Mouse (Mus musculus) hematopoietic stem cell, adult 5-6 weeks (primary cell): ENCODE measurements at regions not wholly inside any gene's neighbourhood (a gene's known extent, or its start where the extent isn't known, plus 50 kb on each side); places are given as distances from the start of the nearest gene placed in this dataset.

Experiments used
- ATAC-seq, 2 experiments: fragments of 125-278 bp in 1 of 2; replicated peaks in 1 of 2; 2 replicates each; pipeline ENCODE4 v1.8.0; 2016 to 2017; ENCODE audit warnings: inconsistent platforms in 2 of 2, mild to moderate bottlenecking in 2 of 2, moderate number of reproducible peaks in 2 of 2, low read depth in 1 of 2, moderate TSS enrichment in 1 of 2; ENCODE audit not compliant: low FRiP score in 2 of 2, poor library complexity in 2 of 2, severe bottlenecking in 2 of 2, insufficient read depth in 1 of 2, low TSS enrichment in 1 of 2

DNA sequence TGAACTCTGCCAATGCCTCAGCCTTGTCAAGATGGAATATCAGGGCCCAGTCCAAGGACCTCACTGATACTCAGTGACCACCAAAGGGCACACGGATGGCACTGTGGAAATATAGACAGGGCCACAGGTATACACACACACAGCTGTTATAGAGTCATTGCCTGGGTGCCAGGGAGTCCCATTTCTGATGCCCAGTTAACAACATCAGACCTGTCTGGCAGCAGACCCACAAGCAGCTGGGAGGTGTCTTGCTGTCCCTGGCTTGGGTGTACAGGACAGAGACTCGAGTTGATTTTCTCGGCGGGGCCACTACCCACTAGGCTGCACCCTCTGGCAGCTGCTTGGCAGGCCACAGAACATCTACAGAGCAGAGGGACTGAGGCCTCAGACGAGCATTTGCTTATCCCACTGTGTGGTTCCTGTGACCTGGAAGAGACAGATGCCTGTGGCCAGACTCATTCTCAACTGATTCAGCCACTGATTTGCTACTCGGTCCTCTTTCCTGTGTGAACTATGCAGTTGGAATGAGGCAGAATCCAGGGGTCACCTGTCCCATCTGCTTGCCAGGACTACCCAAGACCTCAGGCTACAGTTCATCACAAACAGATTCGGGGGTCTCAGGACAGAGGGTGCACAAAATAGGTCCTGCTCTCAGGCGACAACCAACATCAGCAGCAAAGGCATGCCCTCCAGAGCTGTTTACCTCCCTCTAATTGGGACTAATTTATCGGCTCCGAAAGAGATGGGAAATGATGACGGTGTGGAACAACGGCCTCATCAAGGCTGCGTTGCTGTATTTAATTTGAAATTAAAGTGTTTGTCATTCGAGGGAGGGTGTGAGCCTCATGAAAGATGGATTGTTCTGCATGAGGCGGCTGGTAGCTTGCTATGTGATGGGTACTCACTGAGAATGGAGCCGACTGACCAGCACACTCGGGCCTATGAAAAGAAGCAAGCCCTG lies 110.0 kb upstream of the Ppp1r26 start:
- ATAC-seq, result no peak

DNA sequence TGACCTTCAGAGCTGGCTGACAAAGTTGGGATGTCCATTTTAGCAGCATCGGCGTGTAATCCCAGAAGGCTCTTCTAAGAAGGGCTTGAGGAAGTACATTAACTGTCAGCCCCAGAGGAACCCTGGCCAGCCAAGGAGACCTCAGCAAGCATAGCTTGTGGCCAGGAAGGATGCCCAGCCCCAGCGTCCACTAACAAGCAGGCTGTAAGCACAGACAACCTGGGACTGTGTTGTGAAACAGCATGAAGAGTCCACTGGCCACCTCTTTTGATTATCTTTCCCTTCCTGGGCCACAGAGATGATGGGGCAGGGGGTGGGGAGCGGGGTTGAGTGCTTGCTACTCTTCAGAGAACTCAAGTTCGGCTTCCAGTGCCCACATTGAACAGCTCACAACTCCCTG lies 109.0 kb upstream of the Ppp1r26 start:
- no peak for ATAC-seq

DNA sequence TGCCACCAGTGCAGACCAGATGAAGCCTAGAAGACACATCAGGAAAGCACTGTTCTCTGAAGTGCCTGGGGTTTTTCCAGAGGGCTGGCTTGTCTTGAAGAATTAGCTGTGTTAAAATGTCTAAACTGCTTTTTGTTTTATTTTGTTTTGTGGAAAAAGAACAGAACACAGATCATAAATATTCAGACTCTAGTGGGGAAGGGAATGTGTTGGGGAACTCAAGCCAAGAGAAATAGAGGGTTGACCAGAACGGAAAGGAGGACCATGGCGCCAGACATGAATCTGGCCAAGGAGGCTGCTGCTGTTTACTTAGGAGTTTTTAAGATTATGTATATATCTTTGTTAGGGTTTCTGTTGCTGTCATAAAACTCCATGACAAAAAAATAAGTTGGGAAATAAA lies 105.3 kb upstream of the Ppp1r26 start:
- no peak for ATAC-seq

DNA sequence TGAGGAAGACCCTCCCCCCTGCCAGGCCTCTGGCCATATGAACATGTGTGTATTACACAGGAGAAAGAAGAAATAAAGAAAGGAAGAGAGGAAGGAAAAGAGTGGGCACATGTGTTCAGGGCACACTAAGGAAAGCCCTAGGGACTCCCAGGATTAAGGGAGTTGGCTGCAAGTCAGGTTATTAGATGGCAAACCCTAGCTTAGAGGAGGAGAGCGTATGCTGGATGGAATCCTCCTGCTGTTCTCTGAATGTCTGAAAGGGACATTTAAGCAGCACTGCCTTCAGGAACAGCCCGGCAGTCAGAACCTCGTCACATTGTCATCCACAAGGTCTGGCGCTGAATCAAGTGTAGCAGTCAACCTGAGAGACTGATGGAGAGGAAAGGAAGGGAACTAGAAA lies 98.1 kb upstream of the Ppp1r26 start:
- ATAC-seq, result no peak

DNA sequence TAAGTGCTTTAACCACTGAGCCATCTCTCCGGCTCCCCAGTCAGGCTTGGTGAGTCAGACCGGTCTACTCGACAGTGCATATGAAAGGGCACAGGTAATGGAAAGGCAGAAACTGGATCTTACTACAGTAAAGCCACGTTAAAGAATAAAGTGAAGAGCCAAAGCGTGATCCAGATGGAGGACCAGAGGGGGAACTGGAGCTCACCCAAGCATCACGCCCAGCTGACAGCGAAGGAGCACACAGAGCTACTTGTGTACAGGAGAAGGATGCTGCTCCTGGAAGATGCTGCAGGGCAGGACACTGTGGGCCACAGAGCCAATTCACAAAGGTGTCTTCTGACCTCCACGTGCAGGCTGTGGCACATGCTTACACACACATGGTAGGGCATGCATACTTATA lies 96.7 kb upstream of the Ppp1r26 start:
- ATAC-seq, result no peak

DNA sequence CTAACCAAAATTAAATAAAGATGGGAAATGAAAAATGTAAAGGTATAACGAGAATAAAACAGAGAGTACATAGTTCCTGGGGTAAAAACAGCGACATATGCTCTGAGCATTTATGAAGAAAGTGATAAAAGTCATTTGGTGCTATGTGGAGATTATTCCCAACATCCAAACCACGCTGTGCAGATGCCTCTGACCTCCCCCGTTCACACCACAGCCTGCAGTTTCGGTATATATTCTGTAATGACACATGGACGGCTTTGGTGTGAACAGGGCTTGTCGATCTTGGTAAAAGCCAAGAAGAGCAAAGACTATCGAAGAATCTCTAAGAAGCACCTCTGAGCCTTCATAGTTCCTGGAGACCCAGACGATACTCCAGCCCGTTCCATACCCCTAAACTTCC lies 95.2 kb upstream of the Ppp1r26 start:
- ATAC-seq, result no peak

DNA sequence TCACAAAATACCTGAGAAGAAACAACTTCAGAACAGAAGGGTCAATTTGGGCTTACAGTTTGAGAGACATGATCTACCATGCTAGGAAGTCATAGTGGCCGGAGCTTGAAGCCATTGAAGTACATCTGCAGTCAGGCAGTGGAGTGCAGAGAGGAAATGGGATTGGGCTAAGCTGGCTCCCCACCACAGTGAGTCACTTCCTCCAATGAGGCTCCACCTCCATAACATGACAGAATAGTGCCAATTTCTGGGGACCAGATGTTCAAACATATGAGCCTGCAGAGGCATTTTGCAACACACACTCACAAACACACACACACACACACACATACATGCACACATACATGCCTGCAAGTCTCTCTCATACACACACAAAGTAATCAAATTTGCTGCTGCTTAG lies 93.7 kb upstream of the Ppp1r26 start:
- peak; percentile 45 to 78; a peak in 3 of 4 replicates for ATAC-seq

DNA sequence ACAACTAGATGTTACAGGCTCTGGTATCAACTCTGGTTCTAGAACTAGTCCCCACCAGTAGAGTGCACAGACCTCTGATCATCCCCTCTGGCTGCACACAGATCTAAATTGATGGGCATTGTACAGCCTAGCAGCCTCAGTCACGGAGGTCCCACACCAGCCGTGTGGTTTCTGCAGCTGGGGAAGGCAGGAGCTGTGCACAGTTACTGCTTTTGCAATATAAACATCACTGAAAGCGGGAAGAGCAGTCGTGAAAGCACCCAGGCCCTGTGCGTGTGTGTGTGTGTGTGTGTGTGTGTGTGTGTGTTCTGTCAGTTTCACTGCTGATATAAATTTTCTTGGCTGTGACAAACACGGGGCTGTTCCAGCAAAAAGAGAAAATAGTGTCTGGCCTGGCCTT lies 84.4 kb upstream of the Ppp1r26 start:
- no peak for ATAC-seq

DNA sequence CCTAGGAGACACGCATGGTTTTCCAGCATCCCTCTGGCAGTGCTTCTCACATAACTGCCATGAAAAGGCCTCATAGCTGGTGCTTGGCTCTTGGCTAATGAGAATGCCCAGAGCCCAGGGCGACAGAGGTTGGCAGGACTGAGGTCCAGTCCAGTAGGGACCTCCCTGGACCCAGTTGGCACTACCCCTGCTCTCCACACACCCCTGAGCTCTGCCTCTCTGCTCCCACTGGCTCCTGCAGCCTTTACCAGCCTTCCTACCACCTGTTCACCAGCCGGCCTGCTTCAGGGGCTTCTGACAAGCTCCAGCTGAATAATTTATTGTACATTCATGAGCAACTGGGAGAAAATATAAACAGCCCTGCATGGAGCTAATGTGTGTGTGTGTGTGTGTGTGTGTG lies 82.0 kb upstream of the Ppp1r26 start:
- ATAC-seq, result no peak

DNA sequence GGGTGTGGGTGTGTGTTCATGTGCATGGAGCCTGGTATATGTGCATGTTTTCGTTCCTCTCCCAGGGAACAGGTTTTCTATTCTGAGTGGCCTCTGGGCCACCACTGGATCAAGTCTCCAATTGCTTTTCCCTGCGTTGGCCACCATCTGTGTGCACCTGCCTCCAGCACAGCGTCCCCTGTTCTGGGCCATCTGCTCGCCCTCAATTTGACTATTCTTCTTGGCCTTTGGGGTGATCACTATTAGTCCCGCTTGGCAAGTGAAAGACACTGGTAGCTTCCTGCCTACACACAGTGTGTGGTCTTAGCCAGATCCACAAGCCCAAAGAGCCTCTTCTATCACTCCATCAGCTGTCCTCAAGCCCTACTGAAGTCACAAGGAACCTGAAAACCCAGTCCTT lies 80.8 kb upstream of the Ppp1r26 start:
- no peak for ATAC-seq

DNA sequence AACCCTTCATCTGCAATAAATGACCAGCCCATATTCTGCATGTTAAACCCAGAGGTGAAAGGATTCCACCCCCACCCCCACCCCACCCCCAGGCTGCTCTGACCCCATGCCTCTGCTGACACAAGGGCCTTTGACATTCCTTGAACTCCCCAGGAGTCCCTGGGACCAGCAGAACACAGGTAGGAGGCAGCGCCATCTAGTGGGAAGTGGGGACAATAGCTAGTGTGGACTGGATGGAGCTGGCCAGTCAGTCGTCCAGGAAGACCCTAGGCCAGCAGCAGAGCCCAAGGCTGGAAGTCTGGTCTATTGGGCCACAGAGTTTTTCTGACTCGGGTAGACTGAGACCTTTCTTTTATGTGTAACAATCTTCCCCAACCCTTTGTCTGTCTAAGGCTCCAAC lies 71.8 kb upstream of the Ppp1r26 start:
- ATAC-seq, result peak in 1 of 2 experiments; percentile 56; a peak in 2 of 4 replicates

DNA sequence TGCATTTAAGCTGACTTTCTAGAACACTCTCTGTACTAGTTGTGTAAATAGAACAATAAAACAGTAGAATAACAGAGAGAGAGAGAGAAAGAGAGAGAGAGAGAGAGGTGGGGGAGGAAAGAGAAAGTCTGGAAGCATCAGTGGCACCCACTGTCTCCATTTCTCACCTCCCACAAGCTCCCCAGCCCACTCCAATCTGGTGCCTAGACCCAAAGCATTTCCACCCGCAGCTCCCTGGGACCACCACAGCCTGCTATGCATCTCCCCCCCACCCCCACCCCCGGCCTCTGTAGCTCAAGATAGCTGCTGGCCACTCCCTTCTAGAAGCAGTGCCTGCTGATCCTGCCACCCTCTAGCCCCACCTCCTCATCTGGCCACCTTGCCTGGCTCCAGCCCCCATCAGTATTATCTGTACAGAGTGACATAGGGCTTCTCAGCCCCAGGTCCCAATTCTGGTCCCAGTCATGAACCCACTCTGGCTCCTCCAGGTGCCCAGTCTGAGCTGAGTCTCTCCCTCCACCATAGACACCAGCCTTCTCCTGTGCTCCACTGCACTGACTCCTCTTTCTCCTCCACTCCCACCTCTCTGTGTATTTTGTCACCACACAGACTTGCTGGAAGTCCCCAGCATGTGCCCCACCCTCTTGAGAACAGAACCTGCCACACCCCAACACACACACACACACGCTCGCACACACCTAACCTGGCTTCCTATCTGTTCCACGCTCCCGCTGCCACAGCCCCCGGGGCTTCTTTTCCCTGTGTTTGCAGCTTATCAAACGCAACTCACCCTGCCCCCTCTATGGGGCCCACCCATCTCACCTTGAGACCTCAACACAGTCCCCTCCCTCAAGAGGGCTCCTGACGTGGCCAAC lies 68.4 kb upstream of the Ppp1r26 start:
- no peak for ATAC-seq

DNA sequence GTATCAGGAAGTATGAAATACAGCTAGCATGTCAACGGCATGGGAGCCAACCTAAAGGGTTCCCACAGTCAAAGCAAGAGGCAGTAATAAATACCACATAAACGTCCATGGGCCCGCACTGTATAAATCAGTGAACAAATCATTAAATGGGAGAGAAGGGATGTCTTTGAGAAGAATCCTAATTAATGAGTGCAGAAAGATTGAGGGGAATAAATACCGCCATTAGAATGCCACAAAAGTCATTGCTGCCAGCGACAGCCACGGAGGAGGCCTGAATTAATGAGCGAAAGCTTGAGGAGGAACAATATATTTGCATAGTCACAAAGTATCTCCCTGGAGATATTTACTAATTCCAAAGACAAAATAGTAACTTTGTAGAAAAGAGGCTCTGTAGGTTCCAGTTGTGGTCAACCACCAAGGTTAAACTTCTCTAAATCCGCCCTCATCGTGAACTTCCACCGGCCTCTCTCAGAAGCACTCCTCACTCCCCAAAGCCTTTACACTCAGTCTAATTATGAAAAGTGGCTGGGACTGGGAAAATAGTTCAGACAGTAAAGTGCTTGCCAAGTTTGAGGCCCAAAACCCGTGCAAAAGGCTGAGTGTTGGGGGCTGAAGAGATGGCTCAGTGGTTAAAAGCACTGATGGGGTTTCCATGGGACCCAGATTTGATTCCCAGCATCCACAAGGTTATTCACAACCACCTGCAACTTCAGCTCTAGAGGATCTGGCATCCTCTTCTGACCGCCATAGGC lies 64.4 kb upstream of the Ppp1r26 start:
- no peak for ATAC-seq

DNA sequence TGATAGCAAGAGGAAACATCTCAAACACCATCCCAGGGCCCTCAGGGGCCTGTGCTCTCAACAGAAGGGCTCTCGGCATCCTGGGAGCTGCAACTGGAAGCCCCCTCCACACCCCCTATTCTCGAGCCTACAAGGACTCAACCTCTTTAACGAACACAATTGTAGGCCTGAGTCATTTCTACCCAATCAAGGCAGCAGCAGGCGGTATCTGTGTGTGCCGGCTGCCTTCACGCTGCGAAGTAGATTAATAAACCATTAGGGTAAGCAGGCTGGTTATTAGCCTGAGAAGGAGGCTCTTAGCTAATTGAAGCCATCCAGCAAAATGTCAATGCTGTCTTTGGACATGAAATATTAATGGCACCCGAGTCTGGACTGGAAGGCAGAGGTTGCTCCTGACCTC lies 61.7 kb upstream of the Ppp1r26 start:
- ATAC-seq, result no peak

DNA sequence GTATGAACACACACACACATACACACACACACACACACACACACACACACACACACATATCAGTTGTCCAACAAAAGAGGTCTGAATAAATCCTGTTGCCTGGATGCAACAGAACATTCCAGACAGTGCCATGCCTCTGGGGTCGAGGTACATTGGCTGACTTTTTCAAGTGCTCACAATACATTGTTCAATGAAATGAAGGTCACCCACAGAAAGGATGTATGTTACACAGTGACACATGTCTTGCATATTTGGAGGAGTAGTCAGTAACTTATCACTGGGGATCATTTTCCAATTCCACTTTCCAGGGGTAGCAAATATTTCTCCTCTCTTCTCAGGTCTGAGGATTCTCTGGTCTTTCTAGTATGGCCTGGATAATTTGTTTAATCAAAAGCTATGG lies 59.8 kb upstream of the Ppp1r26 start:
- no peak for ATAC-seq

DNA sequence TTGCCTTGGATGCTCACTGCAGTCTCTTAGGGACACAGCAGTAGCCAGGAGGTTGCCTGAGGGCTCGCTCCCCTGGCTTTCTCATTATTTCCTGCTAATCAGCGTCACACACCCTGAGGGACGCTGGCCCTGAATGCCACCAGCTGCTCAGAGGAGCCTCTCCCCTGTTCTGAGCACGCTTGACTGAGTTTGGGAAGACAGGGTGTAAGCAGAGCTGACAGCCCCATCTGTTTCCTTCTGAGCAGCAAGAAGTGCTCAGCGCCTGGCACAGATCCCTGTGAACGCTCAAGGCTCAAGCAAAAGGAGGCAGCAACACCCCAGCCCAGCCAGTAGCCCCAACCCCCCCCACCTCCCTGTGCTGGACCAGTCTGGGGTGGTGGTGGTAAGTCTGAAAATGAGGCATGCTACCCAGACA lies 59.2 kb upstream of the Ppp1r26 start:
- peak; percentile 42 to 74; a peak in 3 of 4 replicates for ATAC-seq

DNA sequence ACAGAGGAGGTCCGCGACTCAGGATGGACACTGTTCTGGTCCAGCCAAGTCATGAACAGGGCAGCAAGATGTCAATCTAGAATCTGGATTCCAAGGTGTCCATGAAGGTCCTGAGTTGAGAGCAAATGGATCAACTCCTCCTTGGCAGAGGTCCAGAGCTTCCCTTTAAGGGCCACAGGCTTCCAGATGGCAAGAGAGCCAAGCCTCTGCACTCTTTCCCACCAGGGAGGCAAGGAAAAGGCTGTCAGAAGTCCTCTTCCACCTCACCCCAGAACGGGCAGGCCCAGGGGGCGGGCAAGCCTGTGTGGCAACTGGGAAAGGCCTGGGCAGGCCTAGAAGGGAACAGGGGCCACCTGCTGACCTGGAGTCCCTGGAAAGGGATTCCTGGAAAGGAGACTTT lies 58.7 kb upstream of the Ppp1r26 start:
- no peak for ATAC-seq

DNA sequence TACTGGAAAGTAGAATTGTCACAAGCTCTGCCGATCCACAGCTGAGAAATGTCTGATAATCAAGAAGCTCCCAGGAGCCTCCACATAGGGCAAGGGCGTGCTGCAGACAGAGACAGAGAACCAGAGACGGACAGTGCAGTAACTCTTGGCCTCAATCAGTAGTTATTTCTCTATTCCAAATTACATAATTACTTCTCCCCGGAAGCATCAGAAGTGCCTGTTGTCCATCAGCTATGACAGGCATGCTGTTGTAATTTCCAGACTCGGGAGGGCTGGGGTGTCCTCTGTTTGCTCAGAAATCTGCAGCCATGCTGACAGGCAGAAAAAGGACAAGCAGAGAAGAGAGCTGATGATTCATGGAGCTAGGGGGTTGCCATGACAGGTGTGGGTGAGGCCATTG lies 56.9 kb upstream of the Ppp1r26 start:
- no peak for ATAC-seq
